Mouse (Mus musculus) stomach, embryonic 16.5 days (tissue): ENCODE measurements around the gene Sbno1. TPM values are rescaled to one million over a fixed set of nuclear protein-coding genes. Genes with fewer than 3 reads are reported as not detected.

Source experiments
- ATAC-seq: fragments of 200-750 bp; cut with Nextera tagmentation; 2 replicates; pipeline ENCODE4 v1.8.0; 2017; ENCODE audit warnings: moderate number of reproducible peaks, moderate TSS enrichment; ENCODE audit not compliant: insufficient read depth, low FRiP score
- H3K27ac ChIP-seq: fragments of 300-500 bp; sonication (generic); 2 replicates; pipeline ENCODE4 v1.5.1; 2014; ENCODE audit warnings: low read length
- H3K27me3 ChIP-seq: fragments of 300-500 bp; sonication (generic); 2 replicates; pipeline ENCODE4 v1.6.1; 2014; ENCODE audit warnings: low read length, control low read depth, mixed read lengths; ENCODE audit not compliant: control insufficient read depth, insufficient read depth
- H3K36me3 ChIP-seq: fragments of 300-500 bp; sonication (generic); 2 replicates; pipeline ENCODE4 v1.6.1; 2014; ENCODE audit warnings: low read length; ENCODE audit not compliant: control insufficient read depth, insufficient read depth
- H3K4me1 ChIP-seq: fragments of 300-500 bp; sonication (generic); 2 replicates; pipeline ENCODE4 v1.6.1; 2014; ENCODE audit warnings: low read length, control low read depth, mixed read lengths; ENCODE audit not compliant: control insufficient read depth, insufficient read depth
- H3K4me2 ChIP-seq: fragments of 300-500 bp; sonication (generic); 2 replicates; pipeline ENCODE4 v1.6.1; 2014; ENCODE audit warnings: low read depth, low read length, mixed read lengths
- H3K4me3 ChIP-seq: fragments of 300-500 bp; sonication (generic); replicated peaks from 2 replicates; pipeline ENCODE4 v1.5.1; 2014; ENCODE audit warnings: mild to moderate bottlenecking, low read length
- H3K9ac ChIP-seq: fragments of 300-500 bp; sonication (generic); 2 replicates; pipeline ENCODE4 v1.6.1; 2014; ENCODE audit warnings: low read length
- H3K9me3 ChIP-seq: fragments of 300-500 bp; sonication (generic); replicated peaks from 2 replicates; pipeline ENCODE4 v1.6.1; 2016; ENCODE audit warnings: low read length, control low read depth; ENCODE audit not compliant: control insufficient read depth
- WGBS: fragments of 180-500 bp; shearing (Covaris S2); extraction: QIAGEN DNeasy Blood & Tissue Kit; methylation state at CpG from one replicate; pipeline ENCODE4 v1.1.7; 2014; 5-methylcytosine and 5-hydroxymethylcytosine counted together
- polyA plus RNA-seq: library from polyadenylated mRNA; unstranded; fragments of >200 nt; fragmentation: Nextera tagmentation; extraction: Ambion mirVana; gene quantifications from 2 replicates; pipeline ENCODE4 v1.2.1, GENCODE M21; 2015

The Sbno1 gene
- polyA plus RNA-seq, 1 experiment from 2014 or later = 70.4 TPM

DNA sequence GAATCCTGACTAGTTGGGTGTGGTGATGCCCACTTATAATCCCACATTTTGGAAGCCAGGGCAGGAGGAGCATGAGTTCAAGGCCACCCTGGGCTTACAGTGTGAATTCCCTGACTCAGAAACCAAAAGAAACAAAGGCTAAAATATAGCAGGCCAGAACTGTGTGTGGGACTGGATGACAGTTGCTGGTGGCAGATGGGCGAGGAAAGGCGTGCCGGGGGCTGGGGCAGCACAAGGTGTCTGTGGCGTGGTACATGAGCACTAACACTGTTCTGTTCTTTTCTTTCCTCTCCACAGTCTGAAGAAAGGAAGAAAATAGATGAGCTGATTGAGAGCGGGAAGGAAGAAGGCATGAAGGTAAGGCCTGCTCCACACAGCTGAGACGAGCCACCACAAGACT lies 31.0 kb upstream of the Sbno1 start:
- Histone ChIP-seq H3K4me1 (peaks cover 10% of the 10 kb centered on the region), H3K27me3 (no peaks in the 10 kb centered on the region), H3K4me3 (no peak overlapping the region), H3K4me2 (no peak overlapping the region), H3K9me3 (no peaks in the 10 kb centered on the region), H3K27ac (no peak overlapping the region), H3K36me3 (peaks cover 45% of the 10 kb centered on the region), H3K9ac (no peak overlapping the region)
- no peak for ATAC-seq
- WGBS = 97% methylated on average over 6 of the region's 6 CpGs

- peaks cover 41% of the 10 kb centered on the region for H3K36me3 ChIP-seq
These were observed 28.2 kb upstream of the Sbno1 start for GRCm38 (mm10) chr5:124454082-124454419.

GRCm38 (mm10) chr5:124453339-124454081 lies 27.7 kb upstream of the Sbno1 start:
- peaks cover 36% of the 10 kb centered on the region for H3K36me3 ChIP-seq
- H3K27ac ChIP-seq = peak overlapping the region; percentile 43
- H3K9me3 ChIP-seq = no peaks in the 10 kb centered on the region
- H3K4me3 ChIP-seq = no peak overlapping the region
- WGBS = 79% methylated on average over 13 of the region's 13 CpGs
- H3K4me1 ChIP-seq = peaks cover 21% of the 10 kb centered on the region
- peak overlapping the region; percentile 47 for H3K9ac ChIP-seq
- no peak overlapping the region for H3K4me2 ChIP-seq
- ATAC-seq = no peak
- no peaks in the 10 kb centered on the region for H3K27me3 ChIP-seq

More at GRCm38 (mm10) chr5:124454082-124454419, 28.2 kb upstream of the Sbno1 start:
- ATAC-seq = no peak
- no peaks in the 10 kb centered on the region for H3K27me3 ChIP-seq
- no peak overlapping the region for H3K4me2 ChIP-seq
- no peak overlapping the region for H3K9ac ChIP-seq
- no peak overlapping the region for H3K4me3 ChIP-seq
- no peaks in the 10 kb centered on the region for H3K9me3 ChIP-seq
- 84% methylated on average over 1 of the region's 1 CpGs for WGBS
- peaks cover 16% of the 10 kb centered on the region for H3K4me1 ChIP-seq
- H3K27ac ChIP-seq = peak overlapping the region; percentile 43

- Histone ChIP-seq H3K36me3 (peaks cover 28% of the 10 kb centered on the region), H3K9ac (peak overlapping the region; percentile 47), H3K4me3 (no peak overlapping the region), H3K9me3 (no peaks in the 10 kb centered on the region), H3K4me1 (peaks cover 24% of the 10 kb centered on the region), H3K27ac (peak overlapping the region; percentile 43; the same call in 1 of the 2 replicates), H3K27me3 (no peaks in the 10 kb centered on the region), H3K4me2 (no peak overlapping the region)
- ATAC-seq = no peak
- WGBS = 71% methylated on average over 15 of the region's 15 CpGs
These were observed 26.9 kb upstream of the Sbno1 start for GRCm38 (mm10) chr5:124452494-124453228.

DNA sequence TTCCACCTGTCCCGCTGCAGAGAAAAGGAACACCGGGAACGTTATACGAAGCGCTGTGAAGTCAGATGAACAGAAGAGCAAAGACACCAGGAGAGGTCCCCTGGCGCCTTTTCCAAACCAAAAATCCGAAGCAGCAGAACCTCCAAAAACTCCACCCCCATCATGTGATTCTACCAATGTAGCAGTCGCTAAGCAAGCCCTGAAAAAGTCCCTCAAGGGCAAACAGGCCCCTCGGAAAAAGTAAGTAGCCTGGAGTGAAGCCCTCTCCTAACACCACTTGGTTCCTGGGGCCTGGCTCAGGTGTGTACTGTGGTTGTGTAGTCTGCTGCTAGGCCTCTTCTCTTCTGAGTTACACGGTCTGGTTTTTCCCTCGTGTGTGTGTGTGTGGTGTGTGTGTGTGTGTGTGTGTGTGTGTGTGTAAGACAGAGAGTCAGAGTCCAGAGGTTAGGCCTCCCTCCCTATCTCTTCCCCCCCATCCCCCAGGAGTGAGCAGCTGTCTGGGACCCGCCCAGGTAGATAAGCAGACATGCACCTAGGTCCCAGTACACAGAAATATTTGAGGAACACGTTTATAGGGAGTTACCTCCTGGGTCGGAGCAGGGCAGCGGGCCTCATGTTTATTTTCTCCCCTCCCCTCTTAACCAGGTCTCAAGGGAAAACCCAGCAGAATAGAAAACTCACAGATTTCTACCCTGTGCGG lies 25.0 kb upstream of the Sbno1 start:
- H3K36me3 ChIP-seq = peaks cover 17% of the 10 kb centered on the region
- H3K4me3 ChIP-seq = no peak overlapping the region
- peak; percentile 76 for ATAC-seq
- 67% methylated on average over 16 of the region's 16 CpGs for WGBS
- peak overlapping the region; percentile 33; the same call in 1 of the 2 replicates for H3K9ac ChIP-seq
- H3K4me2 ChIP-seq = peak overlapping the region; percentile 38; the same call in 1 of the 2 replicates
- peaks cover 28% of the 10 kb centered on the region for H3K4me1 ChIP-seq
- H3K9me3 ChIP-seq = no peaks in the 10 kb centered on the region
- no peaks in the 10 kb centered on the region for H3K27me3 ChIP-seq
- H3K27ac ChIP-seq = peak overlapping the region; percentile 85

DNA sequence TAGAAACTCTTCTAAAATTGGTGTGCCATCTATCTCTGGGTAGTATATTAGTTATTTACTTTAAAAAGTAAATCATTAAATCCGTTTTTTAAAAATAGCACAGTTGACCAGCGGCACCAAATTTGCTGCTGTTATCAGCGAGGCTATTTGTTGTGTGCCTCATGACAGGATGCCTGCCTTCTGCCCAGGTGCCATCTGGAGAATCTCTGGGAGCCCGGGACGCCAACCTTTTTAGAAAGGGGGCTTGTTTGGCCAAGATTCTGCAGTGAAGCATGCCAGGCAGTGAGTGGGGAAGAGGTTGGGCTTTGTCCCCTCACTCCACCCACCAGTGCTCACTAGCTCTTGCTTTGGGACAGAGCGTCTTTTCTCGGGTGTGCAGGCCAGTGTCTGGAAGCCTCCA lies 24.2 kb upstream of the Sbno1 start:
- H3K4me2 ChIP-seq = peak overlapping the region; percentile 38; the same call in 1 of the 2 replicates
- no peaks in the 10 kb centered on the region for H3K9me3 ChIP-seq
- peaks cover 28% of the 10 kb centered on the region for H3K4me1 ChIP-seq
- no peaks in the 10 kb centered on the region for H3K27me3 ChIP-seq
- peak overlapping the region; percentile 85 for H3K27ac ChIP-seq
- H3K4me3 ChIP-seq = no peak overlapping the region
- no peak for ATAC-seq
- WGBS = 62% methylated on average over 7 of the region's 7 CpGs
- H3K9ac ChIP-seq = 0 out of 2 replicates have a peak overlapping the region, but pooled peaks have one; percentile 33
- H3K36me3 ChIP-seq = peaks cover 17% of the 10 kb centered on the region

- H3K36me3 ChIP-seq = peaks cover 17% of the 10 kb centered on the region
- H3K9ac ChIP-seq = peak overlapping the region; percentile 46; the same call in 1 of the 2 replicates
- peak overlapping the region; percentile 12; the same call in 1 of the 2 replicates for H3K4me3 ChIP-seq
- ATAC-seq = no peak
- H3K4me1 ChIP-seq = peaks cover 32% of the 10 kb centered on the region
- H3K4me2 ChIP-seq = peak overlapping the region; percentile 38
- WGBS = 53% methylated on average over 6 of the region's 6 CpGs
- H3K27ac ChIP-seq = peak overlapping the region; percentile 85
- H3K27me3 ChIP-seq = no peaks in the 10 kb centered on the region
- no peaks in the 10 kb centered on the region for H3K9me3 ChIP-seq
These were observed 23.7 kb upstream of the Sbno1 start for GRCm38 (mm10) chr5:124449494-124449893.

DNA sequence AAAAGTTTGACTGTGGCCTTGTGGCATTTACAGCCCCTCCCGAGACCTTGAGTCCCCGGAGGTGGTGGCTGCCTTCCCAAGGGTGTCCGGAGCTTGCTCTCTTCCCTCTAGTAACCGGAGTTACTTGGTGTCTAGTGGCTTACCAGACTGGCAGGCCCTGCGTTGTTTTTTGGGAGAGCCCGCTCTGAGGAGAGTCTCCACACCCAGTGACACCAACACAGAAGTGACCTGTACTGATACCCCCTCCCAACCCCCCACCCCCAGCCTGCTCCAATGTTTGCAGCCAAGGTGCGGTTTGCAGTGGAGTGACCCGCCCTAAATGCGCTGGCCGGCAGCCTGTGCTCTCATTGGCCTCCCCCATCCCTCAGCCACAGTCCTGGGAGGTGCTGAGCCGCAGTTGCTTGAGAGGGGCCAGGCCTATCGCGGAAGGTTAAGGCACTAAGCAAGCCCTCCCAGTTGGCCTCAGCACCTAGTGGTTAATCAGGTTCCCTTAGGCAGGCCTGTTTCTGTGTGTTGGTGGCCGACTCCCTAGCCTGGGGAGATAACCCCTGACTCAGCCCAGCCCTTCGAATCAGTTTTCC lies 20.6 kb upstream of the Sbno1 start:
- ATAC-seq = peak; percentile 85
- Histone ChIP-seq H3K9ac (peak overlapping the region; percentile 97), H3K36me3 (peaks cover 7% of the 10 kb centered on the region), H3K9me3 (no peaks in the 10 kb centered on the region), H3K4me1 (peaks cover 22% of the 10 kb centered on the region), H3K4me2 (peak overlapping the region; percentile 74), H3K27ac (peak overlapping the region; percentile 97), H3K4me3 (peak overlapping the region; percentile 82), H3K27me3 (no peaks in the 10 kb centered on the region)
- WGBS = 4% methylated on average over 15 of the region's 15 CpGs
